Mouse (Mus musculus) inflammation-experienced regulatory T-cells, adult 6 months (primary cell): ENCODE results near the gene Wfdc3. TPM values are rescaled to one million over a fixed set of nuclear protein-coding genes. Genes with fewer than 3 reads are reported as not detected.
A peak's percentile ranks its signal among the peaks of the same experiment; 100 is the strongest.

Experiments used
- ATAC-seq: one replicate; pipeline ENCODE4 v1.8.0; 2017
- polyA plus RNA-seq, 3 experiments: library from polyadenylated mRNA; unstranded; fragments of 100-300 nt; shearing (Covaris generic); gene quantifications; one replicate each; pipeline ENCODE4 v1.2.1; 2017

Gene Wfdc3
- polyA plus RNA-seq, 3 experiments from 2014 or later = not detected

GRCm38 (mm10) chr2:164773989-164774364 is 28.2 kb upstream of the Wfdc3 start:
- ATAC-seq = no peak

GRCm38 (mm10) chr2:164773229-164773988 is 27.7 kb upstream of the Wfdc3 start:
- no peak for ATAC-seq

GRCm38 (mm10) chr2:164771123-164771522 is 25.4 kb upstream of the Wfdc3 start:
- no peak for ATAC-seq

GRCm38 (mm10) chr2:164770279-164770678 is 24.5 kb upstream of the Wfdc3 start:
- no peak for ATAC-seq

- peak; percentile 100 for ATAC-seq
These were observed 23.7 kb upstream of the Wfdc3 start, which contains the start of gene Ube2c for GRCm38 (mm10) chr2:164769258-164770037. Gene Ube2c (plus strand): TSS chr2:164769898.

- ATAC-seq = no peak
These were observed 22.2 kb upstream of the Wfdc3 start for GRCm38 (mm10) chr2:164767812-164768540.

- no peak for ATAC-seq
These were observed 20.1 kb upstream of the Wfdc3 start for GRCm38 (mm10) chr2:164765841-164766240.

GRCm38 (mm10) chr2:164762593-164762992 is 16.9 kb upstream of the Wfdc3 start:
- no peak for ATAC-seq

- no peak for ATAC-seq
These were observed 16.2 kb upstream of the Wfdc3 start for GRCm38 (mm10) chr2:164761971-164762370.

- ATAC-seq = no peak
These were observed 15.8 kb upstream of the Wfdc3 start for GRCm38 (mm10) chr2:164761502-164761901.

- ATAC-seq = no peak
These were observed 14.5 kb upstream of the Wfdc3 start for GRCm38 (mm10) chr2:164760059-164760833.

- no peak for ATAC-seq
These were observed 13.0 kb upstream of the Wfdc3 start for GRCm38 (mm10) chr2:164758692-164759091.

GRCm38 (mm10) chr2:164757841-164758240 is 12.1 kb upstream of the Wfdc3 start:
- no peak for ATAC-seq

GRCm38 (mm10) chr2:164754800-164755199 is 9.1 kb upstream of the Wfdc3 start:
- ATAC-seq = no peak

GRCm38 (mm10) chr2:164754105-164754504 is 8.4 kb upstream of the Wfdc3 start:
- ATAC-seq = no peak

GRCm38 (mm10) chr2:164752454-164752853 is 6.7 kb upstream of the Wfdc3 start:
- ATAC-seq = no peak

- no peak for ATAC-seq
These were observed 3.3 kb upstream of the Wfdc3 start for GRCm38 (mm10) chr2:164748991-164749390.

GRCm38 (mm10) chr2:164748191-164748590 is 2.5 kb upstream of the Wfdc3 start:
- no peak for ATAC-seq

- peak; percentile 59 for ATAC-seq
These were observed 962 bp upstream of the Wfdc3 start for GRCm38 (mm10) chr2:164746693-164747092.

- ATAC-seq = no peak
These were observed 744 bp downstream of the Wfdc3 start for GRCm38 (mm10) chr2:164744987-164745386.

GRCm38 (mm10) chr2:164739876-164740275 is 5.9 kb downstream of the Wfdc3 start:
- ATAC-seq = no peak

- no peak for ATAC-seq
These were observed 8.2 kb downstream of the Wfdc3 start for GRCm38 (mm10) chr2:164737377-164738090.
